Mouse (Mus musculus): ENCODE results near the gene Nhlrc2. TPM values are rescaled to one million over a fixed set of nuclear protein-coding genes. Genes with fewer than 3 reads are reported as not detected.

Nhlrc2 gene
- polyA plus RNA-seq, 1 experiment from 2014 or later, result 6.0 TPM

- no peaks in the 10 kb centered on the region for H3K27me3 ChIP-seq (replicated peaks; ENCODE audit: control insufficient read depth, insufficient read depth, low read length)
- H3K4me2 ChIP-seq (ENCODE audit: low read length), result no peak overlapping the region
- no peak for ATAC-seq
- no peaks in the 10 kb centered on the region for H3K36me3 ChIP-seq (ENCODE audit: control insufficient read depth, insufficient read depth, low read length)
- WGBS, result 89% methylated on average over 10 of the region's 10 CpGs
- H3K9ac ChIP-seq (ENCODE audit: low read depth, low read length), result no peak overlapping the region
- no peak overlapping the region for H3K27ac ChIP-seq (ENCODE audit: low read depth, low read length)
- peaks cover 3% of the 10 kb centered on the region; the same call in 1 of the 2 replicates for H3K4me1 ChIP-seq (ENCODE audit: control insufficient read depth, insufficient read depth, low read depth, low read length)
- H3K9me3 ChIP-seq (ENCODE audit: control insufficient read depth, low read length), result no peaks in the 10 kb centered on the region
- H3K4me3 ChIP-seq (ENCODE audit: low read length), result no peak overlapping the region
Measured at GRCm38 (mm10) chr19:56627881-56628472, 79.9 kb downstream of the Nhlrc2 start.

- H3K4me3 ChIP-seq (ENCODE audit: low read length), result no peak overlapping the region
- peaks cover 3% of the 10 kb centered on the region; the same call in 1 of the 2 replicates for H3K4me1 ChIP-seq (ENCODE audit: control insufficient read depth, insufficient read depth, low read depth, low read length)
- no peak overlapping the region for H3K9ac ChIP-seq (ENCODE audit: low read depth, low read length)
- H3K9me3 ChIP-seq (ENCODE audit: control insufficient read depth, low read length), result no peaks in the 10 kb centered on the region
- ATAC-seq, result no peak
- WGBS, result 85% methylated on average over 6 of the region's 6 CpGs
- no peak overlapping the region for H3K27ac ChIP-seq (ENCODE audit: low read depth, low read length)
- no peaks in the 10 kb centered on the region for H3K27me3 ChIP-seq (replicated peaks; ENCODE audit: control insufficient read depth, insufficient read depth, low read length)
- no peaks in the 10 kb centered on the region for H3K36me3 ChIP-seq (ENCODE audit: control insufficient read depth, insufficient read depth, low read length)
- H3K4me2 ChIP-seq (ENCODE audit: low read length), result no peak overlapping the region
Measured at GRCm38 (mm10) chr19:56629647-56630046, 81.6 kb downstream of the Nhlrc2 start.

GRCm38 (mm10) chr19:56631017-56631416 lies 83.0 kb downstream of the Nhlrc2 start:
- H3K4me3 ChIP-seq (ENCODE audit: low read length), result no peak overlapping the region
- H3K4me1 ChIP-seq (ENCODE audit: control insufficient read depth, insufficient read depth, low read depth, low read length), result peaks cover 3% of the 10 kb centered on the region; the same call in 1 of the 2 replicates
- no peaks in the 10 kb centered on the region for H3K9me3 ChIP-seq (ENCODE audit: control insufficient read depth, low read length)
- H3K4me2 ChIP-seq (ENCODE audit: low read length), result no peak overlapping the region
- 70% methylated on average over 4 of the region's 4 CpGs for WGBS
- H3K27me3 ChIP-seq (replicated peaks; ENCODE audit: control insufficient read depth, insufficient read depth, low read length), result no peaks in the 10 kb centered on the region
- H3K36me3 ChIP-seq (ENCODE audit: control insufficient read depth, insufficient read depth, low read length), result no peaks in the 10 kb centered on the region
- no peak overlapping the region for H3K27ac ChIP-seq (ENCODE audit: low read depth, low read length)
- ATAC-seq, result no peak
- H3K9ac ChIP-seq (ENCODE audit: low read depth, low read length), result no peak overlapping the region

- 55% methylated on average over 11 of the region's 11 CpGs for WGBS
- no peaks in the 10 kb centered on the region for H3K9me3 ChIP-seq (ENCODE audit: control insufficient read depth, low read length)
Measured at GRCm38 (mm10) chr19:56631451-56631901, 83.4 kb downstream of the Nhlrc2 start.

DNA sequence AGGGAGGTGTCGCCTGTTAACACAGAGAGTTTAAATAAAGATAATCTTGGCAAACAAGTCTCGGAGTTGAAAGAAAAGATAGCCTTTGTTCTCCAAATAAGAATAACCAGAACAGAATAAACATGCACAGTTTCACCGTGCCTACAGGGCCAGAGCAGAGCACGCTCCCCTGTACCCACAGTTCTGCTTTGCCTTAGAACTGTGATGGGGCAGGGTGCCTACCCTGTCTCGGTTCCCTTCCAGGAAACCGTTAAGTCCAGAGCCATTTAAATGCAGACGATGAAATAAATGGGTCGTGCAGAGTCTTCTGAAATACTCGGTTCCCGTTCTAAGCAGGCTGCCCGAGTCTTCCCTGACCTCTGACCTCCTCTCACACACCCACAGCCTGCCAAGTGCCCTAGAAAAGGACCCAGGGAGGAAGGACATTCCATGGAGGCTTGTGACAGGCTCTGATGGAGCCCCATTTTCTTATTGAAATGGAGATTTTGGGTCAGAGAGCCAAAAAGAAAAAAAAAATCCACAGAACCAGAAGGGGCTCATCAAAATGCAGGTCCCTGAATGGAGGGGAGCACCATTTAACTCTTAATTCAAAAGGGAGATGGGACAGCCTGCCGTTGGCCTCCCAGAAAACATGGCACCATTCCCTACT lies 89.1 kb downstream of the Nhlrc2 start:
- Histone ChIP-seq H3K27ac (ENCODE audit: low read depth, low read length) (no peak overlapping the region; the same call in 1 of the 2 replicates), H3K4me2 (ENCODE audit: low read length) (no peak overlapping the region), H3K4me3 (ENCODE audit: low read length) (no peak overlapping the region), H3K4me1 (ENCODE audit: control insufficient read depth, insufficient read depth, low read depth, low read length) (no peaks in the 10 kb centered on the region), H3K9ac (ENCODE audit: low read depth, low read length) (no peak overlapping the region), H3K9me3 (ENCODE audit: control insufficient read depth, low read length) (no peaks in the 10 kb centered on the region), H3K36me3 (ENCODE audit: control insufficient read depth, insufficient read depth, low read length) (no peaks in the 10 kb centered on the region), H3K27me3 (replicated peaks; ENCODE audit: control insufficient read depth, insufficient read depth, low read length) (no peaks in the 10 kb centered on the region)
- WGBS, result 33% methylated on average over 12 of the region's 12 CpGs
- peak; percentile 97 for ATAC-seq

More at GRCm38 (mm10) chr19:56631451-56631901, 83.4 kb downstream of the Nhlrc2 start:
- no peak for ATAC-seq
- Histone ChIP-seq H3K36me3 (ENCODE audit: control insufficient read depth, insufficient read depth, low read length) (no peaks in the 10 kb centered on the region), H3K4me3 (ENCODE audit: low read length) (no peak overlapping the region), H3K27ac (ENCODE audit: low read depth, low read length) (no peak overlapping the region), H3K4me1 (ENCODE audit: control insufficient read depth, insufficient read depth, low read depth, low read length) (peaks cover 3% of the 10 kb centered on the region; the same call in 1 of the 2 replicates), H3K4me2 (ENCODE audit: low read length) (no peak overlapping the region), H3K27me3 (replicated peaks; ENCODE audit: control insufficient read depth, insufficient read depth, low read length) (no peaks in the 10 kb centered on the region), H3K9ac (ENCODE audit: low read depth, low read length) (no peak overlapping the region)

DNA sequence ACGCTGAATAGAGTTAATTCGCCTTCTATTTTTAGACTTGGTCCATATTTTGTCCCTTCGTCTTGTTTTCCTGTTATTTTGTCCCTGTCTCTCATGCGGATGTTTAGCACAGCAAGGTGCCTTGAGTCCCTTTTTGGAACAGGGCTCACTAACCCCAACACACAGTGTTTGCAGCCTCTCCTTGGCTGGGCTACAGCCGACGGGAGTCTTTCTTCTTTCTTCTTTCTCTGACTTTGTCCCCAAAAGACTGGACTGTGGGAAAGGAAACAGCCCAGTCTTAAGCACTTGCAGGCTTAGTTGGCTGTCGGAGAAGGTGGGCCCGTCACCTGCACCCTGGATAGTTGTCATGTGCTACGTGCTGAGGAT lies 89.6 kb downstream of the Nhlrc2 start:
- Histone ChIP-seq H3K4me1 (ENCODE audit: control insufficient read depth, insufficient read depth, low read depth, low read length) (no peaks in the 10 kb centered on the region), H3K27me3 (replicated peaks; ENCODE audit: control insufficient read depth, insufficient read depth, low read length) (no peaks in the 10 kb centered on the region), H3K27ac (ENCODE audit: low read depth, low read length) (peak overlapping the region; percentile 36; the same call in 1 of the 2 replicates), H3K9me3 (ENCODE audit: control insufficient read depth, low read length) (no peaks in the 10 kb centered on the region), H3K4me2 (ENCODE audit: low read length) (no peak overlapping the region), H3K9ac (ENCODE audit: low read depth, low read length) (no peak overlapping the region), H3K4me3 (ENCODE audit: low read length) (no peak overlapping the region), H3K36me3 (ENCODE audit: control insufficient read depth, insufficient read depth, low read length) (no peaks in the 10 kb centered on the region)
- ATAC-seq, result peak; percentile 90
- WGBS, result 62% methylated on average over 9 of the region's 9 CpGs

DNA sequence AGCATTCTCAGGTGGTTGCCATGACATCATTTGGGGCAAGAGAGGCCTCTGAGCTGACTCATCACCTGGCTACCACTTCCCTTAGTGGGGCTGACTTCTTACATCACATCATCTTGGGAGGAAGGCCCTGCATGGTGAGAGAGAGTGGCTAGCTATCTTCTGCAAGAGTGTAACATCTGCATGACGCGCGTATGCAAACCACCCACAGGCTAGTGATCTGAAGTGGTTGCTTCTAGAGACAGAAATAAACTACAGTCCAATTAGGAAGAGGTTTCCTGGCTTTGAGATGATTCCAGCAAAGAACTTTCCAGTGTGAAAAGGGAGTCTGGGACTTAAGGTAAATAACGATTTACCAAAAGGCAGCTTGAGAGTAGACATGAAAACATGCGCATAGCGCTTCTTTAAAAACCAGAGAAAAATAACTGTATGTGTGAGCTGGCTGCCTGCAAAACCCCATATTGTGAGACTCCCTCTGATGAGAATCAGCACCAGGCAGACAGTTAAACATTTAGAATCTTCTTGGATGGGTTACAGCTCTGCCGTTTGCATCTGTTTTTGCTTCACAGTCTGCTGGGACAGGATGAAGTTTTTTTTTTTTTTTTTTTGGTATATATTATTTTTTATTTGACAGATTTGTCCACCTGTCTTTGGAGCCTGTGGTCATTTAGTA lies 99.5 kb downstream of the Nhlrc2 start:
- Histone ChIP-seq H3K36me3 (ENCODE audit: control insufficient read depth, insufficient read depth, low read length) (no peaks in the 10 kb centered on the region), H3K4me1 (ENCODE audit: control insufficient read depth, insufficient read depth, low read depth, low read length) (peaks cover 6% of the 10 kb centered on the region), H3K27me3 (replicated peaks; ENCODE audit: control insufficient read depth, insufficient read depth, low read length) (no peaks in the 10 kb centered on the region), H3K27ac (ENCODE audit: low read depth, low read length) (no peak overlapping the region), H3K4me3 (ENCODE audit: low read length) (no peak overlapping the region), H3K4me2 (ENCODE audit: low read length) (no peak overlapping the region), H3K9me3 (ENCODE audit: control insufficient read depth, low read length) (no peaks in the 10 kb centered on the region), H3K9ac (ENCODE audit: low read depth, low read length) (no peak overlapping the region)
- WGBS, result 89% methylated on average over 7 of the region's 7 CpGs
- no peak for ATAC-seq

- WGBS, result 89% methylated on average over 4 of the region's 4 CpGs
- no peak for ATAC-seq
- no peak overlapping the region for H3K4me2 ChIP-seq (ENCODE audit: low read length)
Measured at GRCm38 (mm10) chr19:56651262-56651661, 103.2 kb downstream of the Nhlrc2 start.

More at GRCm38 (mm10) chr19:56651262-56651661, 103.2 kb downstream of the Nhlrc2 start:
- Histone ChIP-seq H3K27me3 (replicated peaks; ENCODE audit: control insufficient read depth, insufficient read depth, low read length) (no peaks in the 10 kb centered on the region), H3K4me3 (ENCODE audit: low read length) (no peak overlapping the region), H3K4me1 (ENCODE audit: control insufficient read depth, insufficient read depth, low read depth, low read length) (peaks cover 7% of the 10 kb centered on the region), H3K9ac (ENCODE audit: low read depth, low read length) (no peak overlapping the region), H3K9me3 (ENCODE audit: control insufficient read depth, low read length) (no peaks in the 10 kb centered on the region), H3K36me3 (ENCODE audit: control insufficient read depth, insufficient read depth, low read length) (no peaks in the 10 kb centered on the region), H3K27ac (ENCODE audit: low read depth, low read length) (no peak overlapping the region)
